Mouse (Mus musculus) small intestine, adult 10 weeks (tissue): ENCODE results near the gene Pdilt. TPM values are rescaled to one million over a fixed set of nuclear protein-coding genes. Genes with fewer than 3 reads are reported as not detected.

Experiments used
- polyA plus RNA-seq: library from polyadenylated mRNA; stranded (reverse); fragments of 350-450 nt; fragmentation: Illumina TruSeq; extraction: RNeasy Lipid Tissue Mini Kit (QIAGEN cat#74804); gene quantifications from one replicate; pipeline ENCODE4 v1.2.3, GENCODE M21; 2014; ENCODE audit warnings: low replicate concordance

Gene Pdilt
- polyA plus RNA-seq: 0.19 TPM

DNA sequence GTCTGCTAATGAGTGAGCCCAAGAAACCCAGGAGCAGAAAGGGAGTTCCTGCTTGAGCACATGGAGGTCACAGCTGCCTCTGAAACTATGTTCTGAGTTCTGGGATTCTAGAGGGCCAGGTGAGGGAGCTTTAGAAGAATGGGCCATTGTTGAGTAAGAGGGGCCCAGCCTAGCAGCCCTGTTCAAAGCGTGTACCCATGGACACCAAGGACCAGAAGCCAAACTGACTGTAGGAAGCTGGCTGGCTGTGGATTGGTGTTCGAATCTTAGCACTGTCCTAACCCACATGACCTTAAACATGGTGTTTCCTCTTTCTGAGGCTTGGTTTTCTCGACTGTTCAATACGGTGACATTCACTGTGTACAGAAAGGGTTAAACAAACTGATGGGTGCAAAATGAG, at the start of gene Pdilt:
TSS of gene Pdilt (minus strand) at position 101 of the 400 bp plus-strand sequence.

DNA sequence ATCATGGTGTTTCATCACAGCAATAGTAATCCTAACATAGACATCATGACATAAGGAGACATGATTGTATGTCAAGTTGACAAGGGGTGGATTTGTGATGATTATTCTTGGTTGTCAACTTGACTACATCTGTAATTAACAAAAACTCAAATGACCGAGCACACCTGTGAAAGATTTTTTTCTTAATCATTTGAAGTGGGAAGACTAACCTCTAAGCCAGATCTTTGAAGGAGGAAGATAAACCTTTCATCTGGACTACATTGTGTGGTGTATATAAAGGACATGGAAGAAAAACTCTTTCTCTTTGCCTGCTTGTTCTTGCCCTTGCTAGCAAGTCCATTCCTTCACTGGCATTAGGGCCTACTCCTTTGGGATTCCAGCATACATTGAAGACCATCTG, 30.8 kb upstream of the Pdilt start, which contains the start of gene Acsm2:
TSS of gene Acsm2 (plus strand) at position 301 of the 400 bp plus-strand sequence.

DNA sequence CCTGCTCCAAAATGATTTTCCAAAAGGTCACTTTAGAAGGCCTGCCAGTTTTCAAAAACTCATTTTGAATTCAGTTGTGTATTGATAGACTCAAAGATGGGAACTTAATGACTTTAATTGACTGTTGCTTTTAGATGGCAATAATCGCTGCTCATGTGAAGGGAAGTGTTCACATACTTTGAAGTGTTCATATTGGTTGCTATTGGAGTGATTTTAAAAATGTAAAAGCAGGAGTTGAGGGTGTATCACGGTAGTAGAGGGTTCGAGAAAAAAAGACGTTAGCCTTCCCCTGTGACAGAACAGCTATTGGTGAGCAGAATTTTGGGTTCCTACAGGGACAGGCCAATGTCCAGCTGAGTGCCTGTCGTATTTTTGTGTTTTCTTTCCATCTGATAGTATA, 4.1 kb downstream of the Pdilt start, which contains the start of gene Acsm5:
TSS of gene Acsm5 (plus strand) at position 301 of the 400 bp plus-strand sequence.

DNA sequence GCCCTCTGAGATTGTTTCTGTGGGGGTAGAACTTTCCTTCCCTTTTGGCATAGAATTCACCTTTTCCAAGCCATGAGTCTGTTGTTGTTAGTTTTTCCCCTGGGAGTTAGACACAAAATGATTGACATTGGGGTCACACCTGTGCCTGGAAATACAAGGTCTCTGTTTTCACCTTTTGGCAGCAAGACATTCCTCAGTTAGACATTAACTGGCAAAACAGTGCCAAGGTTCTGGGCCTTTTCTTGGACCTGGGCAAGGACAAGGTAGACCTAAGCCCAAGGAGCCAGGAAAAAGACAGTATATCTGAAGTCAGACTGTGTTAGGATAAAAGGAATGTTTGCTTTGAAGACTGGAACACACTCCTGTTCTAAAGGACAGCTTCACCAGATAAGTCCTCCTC, 44.0 kb downstream of the Pdilt start, which contains the start of gene Umod:
TSS of gene Umod (minus strand) at position 27 of the 400 bp plus-strand sequence.

DNA sequence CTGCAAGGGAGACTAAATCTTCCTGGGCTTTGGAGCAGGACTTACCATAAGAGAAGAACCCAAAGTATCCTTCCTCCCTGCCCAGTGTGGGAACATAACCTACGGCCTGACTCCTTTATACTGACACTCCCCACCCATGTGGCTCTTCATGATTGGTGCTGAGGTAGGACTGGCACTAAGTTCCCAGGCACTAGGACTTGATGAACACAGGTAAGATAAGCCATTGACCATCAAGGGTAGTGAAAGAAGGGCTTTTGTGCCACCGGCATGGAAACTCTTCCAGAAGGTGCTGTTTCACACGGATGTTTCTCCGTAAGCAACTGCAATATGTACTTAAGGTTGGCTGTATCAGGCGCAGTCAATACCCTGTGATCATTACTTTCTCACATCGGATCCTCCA, 64.1 kb downstream of the Pdilt start, which contains the start of gene Gp2:
TSS of gene Gp2 (minus strand) at position 101 of the 400 bp plus-strand sequence.

Other genes starting within 250 kb of the Pdilt start
- 71.1 TPM for gene Gp2, start 64.2 kb downstream of the Pdilt start, polyA plus RNA-seq
- 0.26 TPM for gene Umod, start 44.2 kb downstream of the Pdilt start, polyA plus RNA-seq
- 7.5 TPM for gene Acsm5, start 4.0 kb downstream of the Pdilt start, polyA plus RNA-seq
- 0.11 TPM for gene Acsm2, start 30.9 kb upstream of the Pdilt start, polyA plus RNA-seq
- not detected for gene Acsm1, start 83.5 kb upstream of the Pdilt start, polyA plus RNA-seq
- gene Acsm4, start 166.5 kb upstream of the Pdilt start, polyA plus RNA-seq: not detected
- gene Thumpd1, start 197.3 kb upstream of the Pdilt start, polyA plus RNA-seq: 32.3 TPM
- gene Acsm3, start 237.4 kb upstream of the Pdilt start, polyA plus RNA-seq: 18.5 TPM